Mouse (Mus musculus): ENCODE data around the gene BC030867.

DNA sequence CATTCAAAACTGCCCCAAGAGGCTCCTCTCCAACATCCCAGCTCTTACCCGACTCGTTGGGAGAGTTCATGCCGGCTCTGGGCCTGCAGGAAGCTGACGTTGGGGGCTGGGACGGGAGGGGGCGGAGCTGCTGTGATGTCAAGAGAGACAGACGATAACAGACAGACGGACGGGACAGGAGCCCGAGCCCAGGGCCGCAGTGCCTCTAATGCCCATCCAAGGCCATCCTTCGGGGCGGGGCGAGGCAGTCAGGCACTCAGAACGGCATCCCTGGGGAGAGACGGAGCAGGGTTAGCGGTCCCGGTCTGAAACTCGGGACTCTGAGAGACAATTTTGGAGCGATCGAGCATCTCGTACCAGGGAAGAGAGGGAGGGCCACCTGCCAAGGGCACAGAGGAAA, 24.0 kb upstream of the BC030867 start:
- no peak for TF ChIP-seq CEBPB (IDR thresholded peaks at IDR 0.05; ENCODE audit: low read depth)
- no peak for TF ChIP-seq CTCF (IDR thresholded peaks at IDR 0.05; ENCODE audit: control insufficient read depth, insufficient read depth, insufficient read length)

All from C2C12 (cell line).